Mouse (Mus musculus): ENCODE measurements around the gene Supv3l1. TPM values are rescaled to one million over a fixed set of nuclear protein-coding genes. Genes with fewer than 3 reads are reported as not detected.
"Not testable (repeated sequence)": the region's sequence is repeated elsewhere in the genome, so short reads cannot be mapped to it uniquely, and the experiment has no call there.

Supv3l1 gene
- total and polyA plus RNA-seq, 3 experiments: 51.8 to 72.0 TPM; not detected in 1

- no peak for TF ChIP-seq MYB (IDR thresholded peaks at IDR 0.05; ENCODE audit: low read depth, low read length)
- TF ChIP-seq MAFK (IDR thresholded peaks at IDR 0.05; ENCODE audit: borderline replicate concordance, low read depth, low read length): no peak
- TF ChIP-seq USF2 (IDR thresholded peaks at IDR 0.05; ENCODE audit: borderline replicate concordance in 1 of 2, insufficient read depth in 1 of 2, low read depth in 1 of 2, low read length in 2 of 2): no peak
- TF ChIP-seq HCFC1 (IDR thresholded peaks at IDR 0.05; ENCODE audit: low read depth, low read length): no peak
- TF ChIP-seq RCOR1 (IDR thresholded peaks at IDR 0.05; ENCODE audit: low read depth, low read length): no peak
- H3K36me3 ChIP-seq (ENCODE audit: control insufficient read depth in 1 of 2, insufficient read depth in 2 of 2, low read length in 2 of 2): peaks cover 0 to 47% of the 10 kb centered on the region in 2 experiments; a peak in 3 of 4 replicates
- DNase-seq (ENCODE audit: low read depth, low spot score): no peak
Observed at GRCm38 (mm10) chr10:62469736-62470135, 20.2 kb upstream of the Supv3l1 start.

GRCm38 (mm10) chr10:62461321-62461720, 11.8 kb upstream of the Supv3l1 start:
- Histone ChIP-seq H3K4me3 (ENCODE audit: control insufficient read depth in 1 of 2, insufficient read depth in 1 of 2, low read depth in 2 of 2, low read length in 2 of 2) (no peak overlapping the region), H3K27me3 (ENCODE audit: control insufficient read depth in 1 of 2, insufficient read depth in 2 of 2, low read length in 2 of 2) (no peaks in the 10 kb centered on the region), H3K36me3 (ENCODE audit: control insufficient read depth in 1 of 2, insufficient read depth in 2 of 2, low read length in 2 of 2) (peaks cover 0 to 13% of the 10 kb centered on the region in 2 experiments; a peak in 3 of 4 replicates), H3K9me3 (replicated peaks; ENCODE audit: insufficient read depth, low read length) (no peaks in the 10 kb centered on the region), H3K79me2 (ENCODE audit: control insufficient read depth, insufficient read depth, low read length, poor library complexity) (no peaks in the 10 kb centered on the region), H3K9ac (ENCODE audit: control insufficient read depth, low read depth, low read length, poor library complexity, severe bottlenecking) (no peak overlapping the region), H3K4me1 (ENCODE audit: control insufficient read depth in 1 of 2, insufficient read depth in 2 of 2, low read length in 2 of 2) (no peaks in the 10 kb centered on the region), H3K27ac (ENCODE audit: control insufficient read depth, low read depth, low read length) (no peak overlapping the region)
- no peak for TF ChIP-seq CTCF (IDR thresholded peaks at IDR 0.05 in 2 of 3, conservative IDR thresholded peaks at IDR 0.05 in 1 of 3; ENCODE audit: control insufficient read depth in 1 of 3, insufficient read depth in 1 of 3, low read depth in 2 of 3, low read length in 3 of 3, poor library complexity in 1 of 3, severe bottlenecking in 1 of 3)
- TF ChIP-seq NRF1 (IDR thresholded peaks at IDR 0.05; ENCODE audit: insufficient read depth, low read depth, low read length, poor library complexity, severe bottlenecking): no peak
- TF ChIP-seq CHD1 (IDR thresholded peaks at IDR 0.05; ENCODE audit: low read depth, low read length): no peak
- no peak for TF ChIP-seq RCOR1 (IDR thresholded peaks at IDR 0.05; ENCODE audit: low read depth, low read length)
- no peak for TF ChIP-seq TCF12 (IDR thresholded peaks at IDR 0.05; ENCODE audit: low read depth, low read length)
- no peak for TF ChIP-seq GATA1 (IDR thresholded peaks at IDR 0.05; ENCODE audit: low read depth, low read length)
- no peak for TF ChIP-seq ZKSCAN1 (IDR thresholded peaks at IDR 0.05; ENCODE audit: low read depth, low read length)
- no peak for TF ChIP-seq BHLHE40 (IDR thresholded peaks at IDR 0.05; ENCODE audit: borderline replicate concordance, low read depth, low read length)
- TF ChIP-seq MEF2A (IDR thresholded peaks at IDR 0.05; ENCODE audit: extremely low read depth, insufficient replicate concordance, low read depth, low read length, poor library complexity, severe bottlenecking): no peak
- no peak for DNase-seq (ENCODE audit: low read depth, low spot score)

More at GRCm38 (mm10) chr10:62469736-62470135, 20.2 kb upstream of the Supv3l1 start:
- Histone ChIP-seq H3K4me1 (ENCODE audit: control insufficient read depth in 1 of 2, insufficient read depth in 2 of 2, low read length in 2 of 2) (no peaks in the 10 kb centered on the region), H3K27ac (ENCODE audit: control insufficient read depth, low read depth, low read length) (no peak overlapping the region), H3K4me3 (ENCODE audit: control insufficient read depth in 1 of 2, insufficient read depth in 1 of 2, low read depth in 2 of 2, low read length in 2 of 2) (no peak overlapping the region), H3K9ac (ENCODE audit: control insufficient read depth, low read depth, low read length, poor library complexity, severe bottlenecking) (no peak overlapping the region), H3K9me3 (replicated peaks; ENCODE audit: insufficient read depth, low read length) (no peaks in the 10 kb centered on the region), H3K27me3 (ENCODE audit: control insufficient read depth in 1 of 2, insufficient read depth in 2 of 2, low read length in 2 of 2) (no peaks in the 10 kb centered on the region), H3K79me2 (ENCODE audit: control insufficient read depth, insufficient read depth, low read length, poor library complexity) (peaks cover 3% of the 10 kb centered on the region; the same call in 1 of the 2 replicates)

- DNase-seq (ENCODE audit: low read depth, low spot score); H3K27ac ChIP-seq (ENCODE audit: control insufficient read depth, low read depth, low read length); H3K4me3 ChIP-seq (ENCODE audit: control insufficient read depth in 1 of 2, insufficient read depth in 1 of 2, low read depth in 2 of 2, low read length in 2 of 2); H3K27me3 ChIP-seq (ENCODE audit: control insufficient read depth in 1 of 2, insufficient read depth in 2 of 2, low read length in 2 of 2); H3K9ac ChIP-seq (ENCODE audit: control insufficient read depth, low read depth, low read length, poor library complexity, severe bottlenecking); H3K9me3 ChIP-seq (replicated peaks; ENCODE audit: insufficient read depth, low read length): not testable (repeated sequence)
- Histone ChIP-seq H3K4me1 (ENCODE audit: control insufficient read depth in 1 of 2, insufficient read depth in 2 of 2, low read length in 2 of 2) (peaks cover 0 to 15% of the 10 kb centered on the region in 2 experiments; a peak in 2 of 4 replicates), H3K36me3 (ENCODE audit: control insufficient read depth in 1 of 2, insufficient read depth in 2 of 2, low read length in 2 of 2) (peaks cover 11 to 15% of the 10 kb centered on the region in 2 experiments), H3K79me2 (ENCODE audit: control insufficient read depth, insufficient read depth, low read length, poor library complexity) (peaks cover 16% of the 10 kb centered on the region)
Observed at GRCm38 (mm10) chr10:62452001-62452400, 2.5 kb upstream of the Supv3l1 start.
